Mouse (Mus musculus) urinary bladder, postnatal 10 days (tissue): Measurements from ENCODE around the gene Tff3.

Experiments
- DNase-seq: peaks from one replicate; pipeline ENCODE4 v3.0.0; 2022; ENCODE audit warnings: low spot score

The Tff3 gene

GRCm38 (mm10) chr17:31121975-31122374, 7.5 kb downstream of the Tff3 start:
- no peak for DNase-seq

- peak; percentile 29 for DNase-seq
Measured at GRCm38 (mm10) chr17:31119429-31119828, 10.0 kb downstream of the Tff3 start.

- no peak for DNase-seq
Measured at GRCm38 (mm10) chr17:31117946-31118345, 11.5 kb downstream of the Tff3 start.

GRCm38 (mm10) chr17:31116063-31116462, 13.4 kb downstream of the Tff3 start:
- DNase-seq = no peak

- DNase-seq = no peak
Measured at GRCm38 (mm10) chr17:31113191-31113856, 16.1 kb downstream of the Tff3 start.

- DNase-seq = no peak
Measured at GRCm38 (mm10) chr17:31108388-31108787, 21.1 kb downstream of the Tff3 start.

- DNase-seq = no peak
Measured at GRCm38 (mm10) chr17:31103823-31104222, 25.6 kb downstream of the Tff3 start.

- DNase-seq = no peak
Measured at GRCm38 (mm10) chr17:31103007-31103570, 26.4 kb downstream of the Tff3 start.

- DNase-seq = no peak
Measured at GRCm38 (mm10) chr17:31098788-31099187, 30.7 kb downstream of the Tff3 start.

- DNase-seq = no peak
Measured at GRCm38 (mm10) chr17:31096893-31097292, 32.6 kb downstream of the Tff3 start.

GRCm38 (mm10) chr17:31095570-31095969, 33.9 kb downstream of the Tff3 start:
- DNase-seq = no peak

GRCm38 (mm10) chr17:31094781-31095180, 34.7 kb downstream of the Tff3 start:
- no peak for DNase-seq

GRCm38 (mm10) chr17:31091023-31091735, 38.3 kb downstream of the Tff3 start:
- DNase-seq = no peak

- no peak for DNase-seq
Measured at GRCm38 (mm10) chr17:31089848-31090247, 39.6 kb downstream of the Tff3 start.

- DNase-seq = no peak
Measured at GRCm38 (mm10) chr17:31088711-31089110, 40.7 kb downstream of the Tff3 start.

- no peak for DNase-seq
Measured at GRCm38 (mm10) chr17:31086196-31086595, 43.2 kb downstream of the Tff3 start.

- no peak for DNase-seq
Measured at GRCm38 (mm10) chr17:31085519-31085918, 43.9 kb downstream of the Tff3 start.

- no peak for DNase-seq
Measured at GRCm38 (mm10) chr17:31082296-31083078, 47.0 kb downstream of the Tff3 start.

GRCm38 (mm10) chr17:31079078-31079840, 50.2 kb downstream of the Tff3 start:
- no peak for DNase-seq

- no peak for DNase-seq
Measured at GRCm38 (mm10) chr17:31078581-31078980, 50.9 kb downstream of the Tff3 start.

GRCm38 (mm10) chr17:31077561-31077960, 51.9 kb downstream of the Tff3 start:
- no peak for DNase-seq

GRCm38 (mm10) chr17:31075471-31075870, 54.0 kb downstream of the Tff3 start:
- DNase-seq = no peak
